Mouse (Mus musculus): Measurements from ENCODE around the gene Lrrc10.
"Not testable (repeated sequence)": the region's sequence is repeated elsewhere in the genome, so short reads cannot be mapped to it uniquely, and the experiment has no call there.

Gene Lrrc10

GRCm38 (mm10) chr10:117043497-117044166 lies 1.5 kb upstream of the Lrrc10 start:
- not testable (repeated sequence) for DNase-seq (ENCODE audit: low spot score)

- DNase-seq (ENCODE audit: low spot score), result no peak
Measured at GRCm38 (mm10) chr10:117049253-117049652, 4.1 kb downstream of the Lrrc10 start.

- DNase-seq (ENCODE audit: low spot score), result no peak
Measured at GRCm38 (mm10) chr10:117049961-117050597, 4.9 kb downstream of the Lrrc10 start.

GRCm38 (mm10) chr10:117055668-117056067 lies 10.5 kb downstream of the Lrrc10 start:
- no peak for DNase-seq (ENCODE audit: low spot score)

GRCm38 (mm10) chr10:117062894-117063253 lies 17.7 kb downstream of the Lrrc10 start:
- no peak for DNase-seq (ENCODE audit: low spot score)

- DNase-seq (ENCODE audit: low spot score), result peak; percentile 82
Measured at GRCm38 (mm10) chr10:117063254-117064021, 18.3 kb downstream of the Lrrc10 start, which contains the start of gene Cct2. Gene Cct2, minus strand, starts transcription at chr10:117063814.

- no peak for DNase-seq (ENCODE audit: low spot score)
Measured at GRCm38 (mm10) chr10:117064076-117064475, 18.9 kb downstream of the Lrrc10 start.

GRCm38 (mm10) chr10:117069109-117069508 lies 24.0 kb downstream of the Lrrc10 start:
- DNase-seq (ENCODE audit: low spot score), result no peak

GRCm38 (mm10) chr10:117072191-117072888 lies 27.2 kb downstream of the Lrrc10 start:
- DNase-seq (ENCODE audit: low spot score), result no peak

- no peak for DNase-seq (ENCODE audit: low spot score)
Measured at GRCm38 (mm10) chr10:117073176-117073575, 28.0 kb downstream of the Lrrc10 start.

- no peak for DNase-seq (ENCODE audit: low spot score)
Measured at GRCm38 (mm10) chr10:117078284-117078683, 33.1 kb downstream of the Lrrc10 start.

- DNase-seq (ENCODE audit: low spot score), result no peak
Measured at GRCm38 (mm10) chr10:117081326-117081725, 36.2 kb downstream of the Lrrc10 start.

- no peak for DNase-seq (ENCODE audit: low spot score)
Measured at GRCm38 (mm10) chr10:117081914-117082359, 36.8 kb downstream of the Lrrc10 start.

GRCm38 (mm10) chr10:117089628-117090027 lies 44.5 kb downstream of the Lrrc10 start:
- DNase-seq (ENCODE audit: low spot score), result no peak

GRCm38 (mm10) chr10:117094504-117095329 lies 49.6 kb downstream of the Lrrc10 start:
- no peak for DNase-seq (ENCODE audit: low spot score)

GRCm38 (mm10) chr10:117096096-117096495 lies 51.0 kb downstream of the Lrrc10 start:
- no peak for DNase-seq (ENCODE audit: low spot score)

Data from ovary, postnatal 14 days (tissue).